Mouse (Mus musculus) lung, adult 18-20 months (tissue): Measurements from ENCODE around the gene Cdk2ap2.

Source experiments
- DNase-seq, 2 experiments: peaks; one replicate each; pipeline ENCODE4 v3.0.0; 2022; ENCODE audit warnings: mixed read lengths in 2 of 2

Gene Cdk2ap2

GRCm38 (mm10) chr19:4094774-4095303 is 2.1 kb upstream of the Cdk2ap2 start:
- DNase-seq = no peak

GRCm38 (mm10) chr19:4095802-4096201 is 1.2 kb upstream of the Cdk2ap2 start:
- DNase-seq = no peak

GRCm38 (mm10) chr19:4097441-4097825 is 451 bp downstream of the Cdk2ap2 start:
- DNase-seq = peak; percentile 92 to 93

GRCm38 (mm10) chr19:4098426-4098825 is 1.4 kb downstream of the Cdk2ap2 start:
- no peak for DNase-seq

GRCm38 (mm10) chr19:4099056-4099455 is 2.1 kb downstream of the Cdk2ap2 start:
- DNase-seq = peak; percentile 93 to 96

GRCm38 (mm10) chr19:4099837-4100717 is 3.1 kb downstream of the Cdk2ap2 start, which contains the start of gene Pitpnm1:
Pitpnm1 (plus strand) TSS chr19:4099998.
- peak; percentile 87 to 88 for DNase-seq

GRCm38 (mm10) chr19:4100718-4101261 is 3.8 kb downstream of the Cdk2ap2 start:
- peak in 1 of 2 experiments; percentile 38 for DNase-seq

- no peak for DNase-seq
Measured at GRCm38 (mm10) chr19:4101466-4101865, 4.5 kb downstream of the Cdk2ap2 start.

- no peak for DNase-seq
Measured at GRCm38 (mm10) chr19:4102049-4102448, 5.1 kb downstream of the Cdk2ap2 start.

GRCm38 (mm10) chr19:4102626-4103025 is 5.6 kb downstream of the Cdk2ap2 start:
- DNase-seq = no peak

- DNase-seq = no peak
Measured at GRCm38 (mm10) chr19:4103294-4103693, 6.3 kb downstream of the Cdk2ap2 start.

- no peak for DNase-seq
Measured at GRCm38 (mm10) chr19:4103792-4104191, 6.8 kb downstream of the Cdk2ap2 start.

GRCm38 (mm10) chr19:4104675-4105194 is 7.8 kb downstream of the Cdk2ap2 start:
- no peak for DNase-seq

GRCm38 (mm10) chr19:4106654-4107053 is 9.7 kb downstream of the Cdk2ap2 start:
- no peak for DNase-seq

GRCm38 (mm10) chr19:4108535-4108934 is 11.6 kb downstream of the Cdk2ap2 start:
- DNase-seq = no peak

- peak in 1 of 2 experiments; percentile 36 for DNase-seq
Measured at GRCm38 (mm10) chr19:4112063-4112960, 15.3 kb downstream of the Cdk2ap2 start.

- peak; percentile 83 to 86 for DNase-seq
Measured at GRCm38 (mm10) chr19:4113186-4113805, 16.3 kb downstream of the Cdk2ap2 start.

- DNase-seq = peak; percentile 38 to 45
Measured at GRCm38 (mm10) chr19:4113806-4114230, 16.8 kb downstream of the Cdk2ap2 start.

- no peak for DNase-seq
Measured at GRCm38 (mm10) chr19:4114551-4114950, 17.6 kb downstream of the Cdk2ap2 start.

GRCm38 (mm10) chr19:4115144-4115543 is 18.2 kb downstream of the Cdk2ap2 start:
- no peak for DNase-seq

GRCm38 (mm10) chr19:4115816-4116215 is 18.8 kb downstream of the Cdk2ap2 start:
- DNase-seq = no peak

- no peak for DNase-seq
Measured at GRCm38 (mm10) chr19:4117006-4117405, 20.0 kb downstream of the Cdk2ap2 start.
